8 mouse cellular contexts compared by ENCODE assay signal in the genomic region with DNA sequence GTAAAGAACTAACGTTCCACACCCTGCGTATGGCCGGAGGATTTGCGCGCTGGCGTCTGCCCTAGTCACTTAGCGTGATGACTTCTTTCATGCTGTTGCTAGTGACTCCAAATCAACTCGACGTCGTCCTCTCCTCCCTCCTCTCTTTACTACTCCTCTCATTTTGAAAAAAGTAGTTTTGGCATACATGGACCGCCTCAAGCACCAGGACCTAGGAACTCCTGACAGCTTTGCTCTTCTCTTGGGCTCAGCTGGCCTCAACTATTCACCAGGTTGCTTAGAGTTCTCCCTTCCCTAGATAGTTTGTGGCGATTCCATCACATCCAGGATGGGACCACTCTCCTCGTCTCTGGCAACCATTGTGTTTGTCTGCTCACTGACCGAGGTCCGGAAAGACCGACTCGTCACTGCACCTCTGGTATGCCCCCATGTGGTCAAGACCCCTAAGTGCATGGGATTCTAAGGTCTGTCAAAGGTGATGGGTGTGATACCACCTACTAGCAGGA. TPM values are rescaled to one million over a fixed set of nuclear protein-coding genes. Genes with fewer than 3 reads are reported as not detected.
DNase-seq lines count a peak whose midpoint lies in the region; ATAC-seq and TF ChIP-seq lines count a peak whose summit lies in the region.

No protein-coding gene starts in this region.

- H3K4me2 ChIP-seq in embryonic facial prominence, embryonic 13.5 days: peak overlapping the region; percentile 66
- H3K4me2 ChIP-seq in limb, embryonic 14.5 days (replicated peaks; ENCODE audit: low read depth, low read length, severe bottlenecking): peak overlapping the region; percentile 58
- peak overlapping the region; percentile 50 for H3K4me2 ChIP-seq in midbrain, embryonic 16.5 days (ENCODE audit: low read length)

- H3K9ac ChIP-seq in embryonic facial prominence, embryonic 13.5 days: peak overlapping the region; percentile 85
- H3K9ac ChIP-seq in limb, embryonic 14.5 days (ENCODE audit: low read depth, low read length, severe bottlenecking): peak overlapping the region; percentile 93
- peak overlapping the region; percentile 6 for H3K9ac ChIP-seq in midbrain, embryonic 16.5 days (ENCODE audit: low read depth, low read length)

- no peaks in the 10 kb centered on the region for H3K9me3 ChIP-seq in embryonic facial prominence, embryonic 13.5 days
- no peaks in the 10 kb centered on the region for H3K9me3 ChIP-seq in limb, embryonic 14.5 days (ENCODE audit: control insufficient read depth, low read length)
- no peaks in the 10 kb centered on the region for H3K9me3 ChIP-seq in midbrain, embryonic 16.5 days (replicated peaks; ENCODE audit: control insufficient read depth, low read length, poor library complexity, severe bottlenecking)

- H3K4me3 ChIP-seq in embryonic facial prominence, embryonic 13.5 days: peak overlapping the region; percentile 62
- peak overlapping the region; percentile 83 for H3K4me3 ChIP-seq in limb, embryonic 14.5 days (replicated peaks; ENCODE audit: low read length)
- H3K4me3 ChIP-seq in midbrain, embryonic 16.5 days (ENCODE audit: low read depth, low read length): peak overlapping the region; percentile 57
- peak overlapping the region; percentile 97 for H3K4me3 ChIP-seq in spleen, adult 2 months (ENCODE audit: extremely low read depth, insufficient read depth, insufficient read length)

- TF ChIP-seq POLR2A in limb, embryonic 14.5 days (IDR thresholded peaks at IDR 0.05; ENCODE audit: borderline replicate concordance, extremely low read depth, insufficient read depth, insufficient read length): 0 out of 2 replicates have a peak, but pooled peaks have one; percentile 19
- no peak; the same call in 1 of the 2 replicates for TF ChIP-seq POLR2A in spleen, adult 2 months (IDR thresholded peaks at IDR 0.05; ENCODE audit: low read depth, low read length)

- peak; percentile 21; the same call in 1 of the 2 replicates for ATAC-seq in embryonic facial prominence, embryonic 13.5 days (ENCODE audit: insufficient number of reproducible peaks, insufficient read depth, low FRiP score, low TSS enrichment, low read depth)
- peak; percentile 8; the same call in 1 of the 2 replicates for ATAC-seq in limb, embryonic 14.5 days (ENCODE audit: low FRiP score, low read depth)
- peak; percentile 4 for ATAC-seq in midbrain, embryonic 16.5 days

- peak; percentile 74; the same call in 1 of the 2 replicates for TF ChIP-seq CTCF in spleen, adult 2 months (IDR thresholded peaks at IDR 0.05; ENCODE audit: extremely low read depth, insufficient read depth, insufficient read length, insufficient replicate concordance)

- H3K36me3 ChIP-seq in embryonic facial prominence, embryonic 13.5 days: no peaks in the 10 kb centered on the region
- no peaks in the 10 kb centered on the region for H3K36me3 ChIP-seq in limb, embryonic 14.5 days (ENCODE audit: control insufficient read depth, insufficient read depth, low read length)
- H3K36me3 ChIP-seq in midbrain, embryonic 16.5 days (ENCODE audit: control insufficient read depth, insufficient read depth, low read length): no peaks in the 10 kb centered on the region
- H3K36me3 ChIP-seq in spleen, adult 2 months (ENCODE audit: control insufficient read depth, insufficient read depth, low read length): no peaks in the 10 kb centered on the region

- peak; percentile 93 for DNase-seq in 416B (ENCODE audit: low read depth)
- peak; percentile 76 to 86 for DNase-seq in adrenal gland, postnatal 36 days
- DNase-seq in heart, adult 8-10 months (ENCODE audit: low spot score): peak; percentile 91
- DNase-seq in kidney, adult 8-10 months: peak; percentile 88 to 91
- DNase-seq in limb, embryonic 14.5 days (ENCODE audit: low spot score): peak; percentile 86
- DNase-seq in spleen, adult 2 months (ENCODE audit: low read depth in 1 of 2, low spot score in 2 of 2): peak; percentile 91 to 94

- H3K4me1 ChIP-seq in embryonic facial prominence, embryonic 13.5 days: peaks cover 18% of the 10 kb centered on the region
- H3K4me1 ChIP-seq in limb, embryonic 14.5 days (ENCODE audit: control insufficient read depth, insufficient read depth, low read length): peaks cover 9% of the 10 kb centered on the region
- H3K4me1 ChIP-seq in midbrain, embryonic 16.5 days (ENCODE audit: control insufficient read depth, insufficient read depth, low read length): peaks cover 16% of the 10 kb centered on the region
- peaks cover 14% of the 10 kb centered on the region for H3K4me1 ChIP-seq in spleen, adult 2 months (ENCODE audit: control insufficient read depth, insufficient read depth, insufficient read length)

- peak overlapping the region; percentile 96 for H3K27ac ChIP-seq in embryonic facial prominence, embryonic 13.5 days
- H3K27ac ChIP-seq in limb, embryonic 14.5 days (replicated peaks; ENCODE audit: low read depth, low read length): peak overlapping the region; percentile 97
- H3K27ac ChIP-seq in midbrain, embryonic 16.5 days (ENCODE audit: low read length): peak overlapping the region; percentile 51
- H3K27ac ChIP-seq in spleen, adult 2 months (ENCODE audit: insufficient read depth, low read length): peak overlapping the region; percentile 93

- WGBS in embryonic facial prominence, embryonic 13.5 days: under 1% methylated on average over 17 of the region's 17 CpGs
- under 1% methylated on average over 17 of the region's 17 CpGs for WGBS in limb, embryonic 14.5 days
- under 1% methylated on average over 17 of the region's 17 CpGs for WGBS in midbrain, embryonic 16.5 days
- under 1% methylated on average over 17 of the region's 17 CpGs for WGBS in spleen, adult 2 months

- no peaks in the 10 kb centered on the region for H3K27me3 ChIP-seq in embryonic facial prominence, embryonic 13.5 days
- H3K27me3 ChIP-seq in limb, embryonic 14.5 days (ENCODE audit: control insufficient read depth, insufficient read depth, low read length): no peaks in the 10 kb centered on the region
- H3K27me3 ChIP-seq in midbrain, embryonic 16.5 days (ENCODE audit: control insufficient read depth, insufficient read depth, low read depth, low read length): no peaks in the 10 kb centered on the region
- no peaks in the 10 kb centered on the region for H3K27me3 ChIP-seq in spleen, adult 2 months (ENCODE audit: control insufficient read depth, insufficient read depth, low read length)

RNA-seq across cellular contexts. Expression of gene Klrb1b, which starts 13.2 kb away (rescaled TPM):
- under 1 TPM in 1 of 2 experiments, not detected in 1; 0.23 TPM for total RNA-seq in adrenal gland, postnatal 36 days (2021)
- 0.19 TPM in 1 of 2 replicates, not detected in the other for polyA plus RNA-seq in embryonic facial prominence, embryonic 13.5 days (2015; fragmentation: Nextera tagmentation; extraction: Ambion mirVana)
- not detected for total RNA-seq in heart, adult 8-10 months (2022)
- 0.12 and 0.40 TPM in 2 replicates for polyA plus RNA-seq in limb, embryonic 14.5 days (2012; rRNA removed)
- polyA plus RNA-seq in limb, embryonic 14.5 days (2014; fragmentation: Nextera tagmentation; extraction: Ambion mirVana): 0.23 and 0.39 TPM in 2 replicates
- polyA plus RNA-seq in midbrain, embryonic 16.5 days (2015; fragmentation: Nextera tagmentation; extraction: Ambion mirVana): not detected in 2 replicates
- polyA plus RNA-seq in spleen, adult 2 months (2012; rRNA removed): 0.62 and 1.7 TPM in 2 replicates

RNA-seq across cellular contexts. Expression of gene Gm44511, which starts 13.2 kb away (rescaled TPM):
- total RNA-seq in adrenal gland, postnatal 36 days (2021): not detected
- polyA plus RNA-seq in embryonic facial prominence, embryonic 13.5 days (2015; fragmentation: Nextera tagmentation; extraction: Ambion mirVana): not detected in 2 replicates
- not detected for total RNA-seq in heart, adult 8-10 months (2022)
- polyA plus RNA-seq in limb, embryonic 14.5 days (2012; rRNA removed): 0.33 TPM in 1 of 2 replicates, not detected in the other
- not detected in 2 replicates for polyA plus RNA-seq in limb, embryonic 14.5 days (2014; fragmentation: Nextera tagmentation; extraction: Ambion mirVana)
- not detected in 2 replicates for polyA plus RNA-seq in midbrain, embryonic 16.5 days (2015; fragmentation: Nextera tagmentation; extraction: Ambion mirVana)
- polyA plus RNA-seq in spleen, adult 2 months (2012; rRNA removed): 0.23 and 0.53 TPM in 2 replicates

RNA-seq across cellular contexts. Expression of gene Clec2i, which starts 48.1 kb away (rescaled TPM):
- total RNA-seq in adrenal gland, postnatal 36 days (2021): not detected
- polyA plus RNA-seq in embryonic facial prominence, embryonic 13.5 days (2015; fragmentation: Nextera tagmentation; extraction: Ambion mirVana): 0.19 and 0.20 TPM in 2 replicates
- total RNA-seq in heart, adult 8-10 months (2022): under 1 TPM in 1 of 4 experiments, not detected in 3; 0.27 TPM
- 0.16 and 0.17 TPM in 2 replicates for polyA plus RNA-seq in limb, embryonic 14.5 days (2012; rRNA removed)
- polyA plus RNA-seq in limb, embryonic 14.5 days (2014; fragmentation: Nextera tagmentation; extraction: Ambion mirVana): 0.14 TPM in 1 of 2 replicates, not detected in the other
- polyA plus RNA-seq in midbrain, embryonic 16.5 days (2015; fragmentation: Nextera tagmentation; extraction: Ambion mirVana): not detected in 2 replicates
- polyA plus RNA-seq in spleen, adult 2 months (2012; rRNA removed): 5.0 and 9.6 TPM in 2 replicates

RNA-seq across cellular contexts. Expression of gene Klrb1c, which starts 50.3 kb away (rescaled TPM):
- total RNA-seq in adrenal gland, postnatal 36 days (2021): under 1 TPM; 0.16 to 0.20 TPM
- 0.10 TPM in 1 of 2 replicates, not detected in the other for polyA plus RNA-seq in embryonic facial prominence, embryonic 13.5 days (2015; fragmentation: Nextera tagmentation; extraction: Ambion mirVana)
- total RNA-seq in heart, adult 8-10 months (2022): under 1 TPM in 3 of 4 experiments, not detected in 1; 0.14 to 0.32 (median 0.31) TPM
- polyA plus RNA-seq in limb, embryonic 14.5 days (2012; rRNA removed): 0.15 TPM in 1 of 2 replicates, not detected in the other
- 0.14 TPM in 1 of 2 replicates, not detected in the other for polyA plus RNA-seq in limb, embryonic 14.5 days (2014; fragmentation: Nextera tagmentation; extraction: Ambion mirVana)
- polyA plus RNA-seq in midbrain, embryonic 16.5 days (2015; fragmentation: Nextera tagmentation; extraction: Ambion mirVana): not detected in 2 replicates
- 3.0 and 8.5 TPM in 2 replicates for polyA plus RNA-seq in spleen, adult 2 months (2012; rRNA removed)

RNA-seq across cellular contexts. Expression of gene BC035044, which starts 51.6 kb away (rescaled TPM):
- under 1 TPM in 1 of 2 experiments, not detected in 1; 0.30 TPM for total RNA-seq in adrenal gland, postnatal 36 days (2021)
- 0.77 and 0.90 TPM in 2 replicates for polyA plus RNA-seq in embryonic facial prominence, embryonic 13.5 days (2015; fragmentation: Nextera tagmentation; extraction: Ambion mirVana)
- total RNA-seq in heart, adult 8-10 months (2022): under 1 TPM; 0.22 to 0.38 (median 0.25) TPM
- 0.67 and 0.77 TPM in 2 replicates for polyA plus RNA-seq in limb, embryonic 14.5 days (2012; rRNA removed)
- polyA plus RNA-seq in limb, embryonic 14.5 days (2014; fragmentation: Nextera tagmentation; extraction: Ambion mirVana): 1.2 and 1.5 TPM in 2 replicates
- polyA plus RNA-seq in midbrain, embryonic 16.5 days (2015; fragmentation: Nextera tagmentation; extraction: Ambion mirVana): 0.23 TPM in 1 of 2 replicates, not detected in the other
- 16.3 and 22.9 TPM in 2 replicates for polyA plus RNA-seq in spleen, adult 2 months (2012; rRNA removed)

Comparison
In these comparisons a context has a peak if more than half of its experiments do, and no peak if none do; other contexts are left out.
1. Peak in every context shown above with its lines: DNase-seq, ATAC-seq, H3K4me3 ChIP-seq and H3K27ac ChIP-seq.
2. H3K9ac ChIP-seq: peak in every context shown above with its lines; median percentile 93 in limb, embryonic 14.5 days; 85 in embryonic facial prominence, embryonic 13.5 days; 6 in midbrain, embryonic 16.5 days.